ENCODE assay signal across 19 mouse cellular contexts in the genomic region with DNA sequence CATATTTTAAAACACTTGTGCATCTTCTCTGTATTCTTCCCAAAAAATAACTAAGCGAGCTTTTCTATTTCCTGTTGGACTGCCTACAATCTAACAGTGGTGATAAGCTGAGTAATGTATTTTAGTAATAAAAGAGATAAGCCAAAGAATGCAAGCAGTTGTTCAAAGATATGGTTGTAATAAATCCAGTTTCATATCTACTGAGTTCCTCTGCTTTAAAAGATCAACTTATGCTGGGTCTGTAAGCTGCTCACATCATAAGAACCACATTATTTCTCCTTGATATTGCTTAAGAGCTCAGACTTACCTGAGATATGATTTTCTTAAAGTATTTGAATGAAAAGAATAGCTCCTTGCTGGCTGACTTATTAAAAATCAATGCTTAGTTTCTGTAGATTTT.
DNase-seq lines count a peak whose midpoint lies in the region; ATAC-seq and TF ChIP-seq lines count a peak whose summit lies in the region.
"Had no signal": no experiment of that assay in that cellular context is flagged by ENCODE, and none has a peak within 500 bp of the region (broad histone marks: within the 10 kb centered on the region; RNA-seq: fewer than 3 reads in every experiment).

No protein-coding gene starts in this region.

- no peak overlapping the region for H3K27ac ChIP-seq in intestine, embryonic 15.5 days
- H3K27ac ChIP-seq in intestine, postnatal 0 days (ENCODE audit: low read depth, low read length), result no peak overlapping the region
- no peak overlapping the region for H3K27ac ChIP-seq in intestine, embryonic 16.5 days (ENCODE audit: low read length)

- H3K27me3 ChIP-seq in intestine, embryonic 15.5 days (replicated peaks), result no peaks in the 10 kb centered on the region
- no peaks in the 10 kb centered on the region for H3K27me3 ChIP-seq in intestine, postnatal 0 days (replicated peaks; ENCODE audit: control insufficient read depth, insufficient read depth, low read length)
- no peaks in the 10 kb centered on the region for H3K27me3 ChIP-seq in intestine, embryonic 16.5 days (replicated peaks; ENCODE audit: control insufficient read depth, insufficient read depth, low read length)
- H3K27me3 ChIP-seq: CH12.LX, Patski had no signal

- DNase-seq in cerebellum, postnatal 14 days, result no peak
- DNase-seq: adrenal gland, adult 2 months; adrenal gland, adult 8-10 months; adrenal gland, postnatal 10 days; adrenal gland, postnatal 14 days; adrenal gland, postnatal 25 days; adrenal gland, postnatal 36 days; B cell, adult 2 months; cerebellum, adult 11 months; cerebellum, adult 11-12 months; cerebellum, adult 18-20 months had no signal

- H3K9ac ChIP-seq in intestine, embryonic 15.5 days, result no peak overlapping the region
- no peak overlapping the region for H3K9ac ChIP-seq in intestine, postnatal 0 days (ENCODE audit: low read depth, low read length)
- H3K9ac ChIP-seq in intestine, embryonic 16.5 days (ENCODE audit: low read depth, low read length), result no peak overlapping the region

- H3K9me3 ChIP-seq in intestine, embryonic 15.5 days, result no peaks in the 10 kb centered on the region
- H3K9me3 ChIP-seq in intestine, postnatal 0 days (ENCODE audit: control insufficient read depth), result no peaks in the 10 kb centered on the region
- H3K9me3 ChIP-seq in intestine, embryonic 16.5 days (ENCODE audit: control insufficient read depth, low read length), result no peaks in the 10 kb centered on the region
- H3K9me3 ChIP-seq: G1E had no signal

- H3K4me1 ChIP-seq in intestine, embryonic 15.5 days (replicated peaks), result no peaks in the 10 kb centered on the region; the same call in 1 of the 2 replicates
- H3K4me1 ChIP-seq in intestine, postnatal 0 days (replicated peaks; ENCODE audit: control insufficient read depth, insufficient read depth, low read length), result no peaks in the 10 kb centered on the region
- peaks cover 10% of the 10 kb centered on the region for H3K4me1 ChIP-seq in intestine, embryonic 16.5 days (ENCODE audit: control insufficient read depth, insufficient read depth, low read length)

- H3K4me2 ChIP-seq in intestine, embryonic 15.5 days (replicated peaks), result no peak overlapping the region
- no peak overlapping the region for H3K4me2 ChIP-seq in intestine, postnatal 0 days (replicated peaks; ENCODE audit: low read depth)
- no peak overlapping the region for H3K4me2 ChIP-seq in intestine, embryonic 16.5 days (ENCODE audit: low read depth, low read length)

- no peaks in the 10 kb centered on the region for H3K36me3 ChIP-seq in intestine, embryonic 15.5 days
- H3K36me3 ChIP-seq in intestine, postnatal 0 days (ENCODE audit: control insufficient read depth, insufficient read depth), result no peaks in the 10 kb centered on the region
- no peaks in the 10 kb centered on the region for H3K36me3 ChIP-seq in intestine, embryonic 16.5 days (ENCODE audit: control insufficient read depth, insufficient read depth, low read length)
- H3K36me3 ChIP-seq: G1E had no signal

- no peak overlapping the region for H3K4me3 ChIP-seq in intestine, embryonic 15.5 days (replicated peaks)
- no peak overlapping the region for H3K4me3 ChIP-seq in intestine, postnatal 0 days (ENCODE audit: low read depth, low read length)
- no peak overlapping the region for H3K4me3 ChIP-seq in intestine, embryonic 16.5 days (ENCODE audit: low read length)

- whole genome bisulfite sequencing in intestine, embryonic 15.5 days, result 39% methylated on average over 1 of the region's 1 CpGs
- 35% methylated on average over 1 of the region's 1 CpGs for WGBS in intestine, postnatal 0 days
- WGBS in intestine, embryonic 16.5 days, result 47% methylated on average over 1 of the region's 1 CpGs

- peak; percentile 78 for ATAC-seq in intestine, embryonic 15.5 days
- no peak for ATAC-seq in intestine, postnatal 0 days
- peak; percentile 80 for ATAC-seq in intestine, embryonic 16.5 days
- ATAC-seq: activated CD4-positive, CD25-positive, alpha-beta regulatory T cell, adult 4 months; CD4-positive, CD25-positive, alpha-beta regulatory T cell, adult 4 months; Patski had no signal

- TF ChIP-seq CTCF in intestine, postnatal 0 days (IDR thresholded peaks at IDR 0.05; ENCODE audit: low read depth), result no peak
